Mouse (Mus musculus) right cerebral cortex, adult 2 months (tissue): ENCODE measurements around the gene Tango2.
A peak's percentile ranks its signal among the peaks of the same experiment; 100 is the strongest.

ENCODE experiments used
- DNase-seq, 2 experiments: peaks; one replicate each; pipeline ENCODE4 v3.0.0; 2021 to 2022; ENCODE audit warnings: low spot score in 2 of 2

Tango2 gene

DNA sequence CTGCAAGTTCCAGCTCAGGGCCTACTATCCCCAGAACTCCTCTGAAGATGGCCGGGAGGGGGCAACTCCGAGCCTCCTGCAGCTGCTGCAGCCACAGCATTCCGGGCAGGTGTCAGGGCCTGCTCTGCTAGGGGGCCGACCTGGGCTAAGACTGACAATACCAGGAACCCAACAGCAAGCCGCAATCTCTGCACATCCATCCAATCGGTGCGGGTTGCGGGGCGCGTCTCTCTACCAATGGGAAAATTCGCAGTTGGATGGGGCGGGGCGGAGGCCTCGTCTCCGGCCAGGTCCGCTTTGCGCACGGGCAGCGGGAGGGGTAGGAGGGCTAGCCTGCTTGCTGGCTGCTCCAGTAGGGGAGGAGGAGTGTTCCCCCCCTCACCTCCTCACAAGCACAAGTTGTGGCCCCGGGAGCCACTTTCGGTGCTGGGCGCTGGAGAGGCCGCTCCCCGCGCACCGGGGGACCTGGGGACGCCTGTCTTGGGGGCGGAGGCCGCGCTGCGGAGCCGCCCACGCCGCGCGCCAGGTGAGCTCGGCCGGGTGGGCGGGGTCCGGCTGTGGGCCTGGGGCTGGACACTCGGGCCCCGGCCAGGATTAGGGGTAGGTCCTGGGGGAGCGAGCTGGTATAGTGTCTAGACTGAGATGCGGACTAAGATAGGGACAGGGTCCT, at the start of gene Tango2, which contains the start of gene Arvcf:
TSS of gene Tango2 (minus strand) at position 173 of the 670 bp plus-strand sequence.
TSS of gene Arvcf (plus strand) at position 252 of the 670 bp plus-strand sequence.
- DNase-seq = peak; percentile 96 to 97

DNA sequence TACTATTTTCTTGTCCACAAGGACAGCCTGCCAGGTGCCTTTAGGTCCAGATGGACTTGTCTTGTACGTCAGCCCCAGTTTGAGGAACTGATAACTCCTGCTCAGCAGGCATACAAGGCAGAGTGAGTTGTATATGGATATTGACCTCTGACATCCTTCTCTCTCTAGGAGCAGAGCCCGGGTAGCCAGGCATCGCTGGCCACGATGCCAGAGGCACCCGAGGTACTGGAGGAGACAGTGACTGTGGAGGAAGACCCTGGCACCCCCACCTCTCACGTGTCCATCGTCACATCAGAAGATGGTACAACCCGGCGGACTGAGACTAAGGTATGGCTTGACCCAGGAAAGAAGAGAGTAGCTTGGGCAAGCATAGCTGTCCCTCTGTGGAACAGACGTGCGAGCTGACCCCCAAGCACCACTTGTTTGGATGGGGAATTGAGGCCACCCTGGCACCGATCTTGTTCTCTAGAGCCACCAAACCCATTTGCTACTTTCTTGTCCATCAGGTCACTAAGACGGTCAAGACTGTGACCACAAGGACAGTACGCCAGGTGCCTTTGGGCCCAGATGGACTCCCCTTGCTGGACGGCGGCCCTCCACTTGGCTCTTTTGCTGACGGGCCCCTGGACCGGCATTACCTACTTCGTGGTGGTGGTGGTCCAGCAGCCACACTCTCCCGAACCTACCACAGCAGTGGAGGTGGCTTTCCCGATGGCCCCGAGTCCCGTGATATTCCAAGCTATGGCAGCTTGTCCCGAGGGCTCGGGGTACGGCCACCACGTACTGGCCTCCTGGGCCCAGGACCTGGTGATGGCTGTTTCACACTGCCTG, 49.1 kb upstream of the Tango2 start:
- no peak for DNase-seq

DNA sequence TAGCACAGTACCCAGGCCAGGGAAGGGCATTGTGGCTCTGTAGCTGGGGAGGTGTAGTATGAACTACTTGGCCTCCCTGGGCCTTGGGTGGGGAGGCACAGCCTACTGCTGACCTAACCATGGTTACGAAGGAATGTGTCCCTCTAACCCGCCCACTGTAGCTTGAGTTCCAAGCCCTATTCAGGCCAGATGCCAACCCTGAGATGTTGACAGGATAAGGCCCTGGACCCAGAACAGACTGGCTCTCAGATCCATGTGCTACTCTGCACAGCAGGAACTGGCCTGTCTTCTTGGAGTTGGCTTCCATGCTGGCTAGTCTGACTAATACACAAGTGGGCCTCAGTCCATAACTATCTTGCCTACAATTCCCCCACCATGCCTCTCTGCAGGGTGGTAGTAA, 48.3 kb upstream of the Tango2 start:
- DNase-seq = no peak

DNA sequence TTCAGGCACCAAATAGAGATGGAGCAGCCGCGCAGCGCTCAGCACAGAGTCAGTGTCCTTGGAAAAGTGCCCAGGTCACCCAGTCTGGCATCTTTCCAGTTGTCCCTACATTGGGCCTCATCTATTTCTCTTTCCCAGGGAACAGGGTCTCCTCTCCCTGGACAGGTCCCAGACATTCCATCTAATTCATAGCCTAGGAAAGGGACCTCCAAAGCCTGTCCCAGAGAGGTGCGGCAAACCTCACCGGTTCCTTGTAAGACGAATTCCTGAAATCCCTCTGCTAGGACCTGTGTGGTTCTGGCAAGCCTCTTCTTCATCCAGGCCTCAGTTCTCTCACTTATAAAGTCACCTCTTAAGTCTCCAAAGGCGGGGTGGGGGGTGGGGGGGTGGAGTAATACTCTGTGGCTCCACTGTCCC, 47.7 kb upstream of the Tango2 start:
- no peak for DNase-seq

DNA sequence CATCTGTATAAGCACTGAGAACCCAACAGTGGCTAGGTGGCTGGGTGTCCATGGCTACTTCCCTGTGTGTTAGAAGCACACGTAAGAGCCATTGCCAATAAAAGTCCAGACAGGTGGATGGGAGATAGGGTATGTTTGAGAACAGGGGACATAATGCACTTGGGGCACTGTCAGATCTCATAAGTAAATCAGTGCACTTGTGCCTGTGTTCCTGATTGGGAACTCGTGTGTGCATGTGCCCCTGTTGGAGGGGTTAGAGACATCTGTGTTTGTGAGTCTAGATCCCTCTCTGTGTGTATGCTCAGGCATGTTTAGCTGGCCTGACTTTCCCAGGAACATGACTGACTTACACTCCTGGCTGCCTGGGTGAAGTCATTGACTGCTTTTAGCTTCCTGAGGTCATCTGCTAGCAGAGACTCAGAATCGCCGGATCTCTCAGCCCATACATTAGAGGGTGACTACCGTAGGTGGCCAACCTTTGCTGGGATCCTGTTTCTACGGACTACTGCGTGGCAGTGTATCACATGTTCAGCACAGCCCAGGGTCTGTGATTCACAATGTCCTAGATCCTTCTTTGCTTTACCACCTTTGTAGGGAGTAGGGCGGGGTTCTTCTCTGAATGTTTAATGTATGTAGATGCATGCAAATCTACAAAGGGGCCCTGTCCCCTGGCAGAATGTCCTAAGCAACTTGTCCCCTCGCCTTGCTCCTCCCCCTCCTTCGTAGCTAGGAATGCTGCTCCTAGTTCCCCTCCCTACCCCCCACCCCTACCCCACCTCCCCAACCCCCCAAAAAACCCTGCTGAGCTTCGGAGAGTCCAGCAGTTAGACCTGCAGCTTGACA, 47.1 kb upstream of the Tango2 start:
- DNase-seq = no peak

DNA sequence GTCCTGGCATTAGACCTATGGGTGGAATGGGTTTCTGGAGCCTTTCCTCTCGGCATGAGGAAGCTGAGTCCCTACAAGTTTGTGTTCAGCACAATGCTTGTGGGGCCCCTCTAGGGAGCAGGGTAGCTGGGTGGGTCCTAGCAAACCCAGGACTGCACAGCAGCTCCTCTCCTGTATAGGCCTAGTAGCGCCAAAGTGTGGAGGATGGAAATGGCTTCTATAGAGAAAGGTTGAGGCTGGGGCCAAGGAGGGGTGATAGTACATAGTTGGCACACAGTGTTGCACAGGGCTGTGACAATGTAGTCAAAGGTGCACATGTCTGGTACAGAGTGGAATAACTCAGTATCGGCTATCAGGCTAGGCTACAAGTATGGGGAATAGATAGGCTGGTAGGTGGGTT, 46.2 kb upstream of the Tango2 start:
- DNase-seq = no peak

DNA sequence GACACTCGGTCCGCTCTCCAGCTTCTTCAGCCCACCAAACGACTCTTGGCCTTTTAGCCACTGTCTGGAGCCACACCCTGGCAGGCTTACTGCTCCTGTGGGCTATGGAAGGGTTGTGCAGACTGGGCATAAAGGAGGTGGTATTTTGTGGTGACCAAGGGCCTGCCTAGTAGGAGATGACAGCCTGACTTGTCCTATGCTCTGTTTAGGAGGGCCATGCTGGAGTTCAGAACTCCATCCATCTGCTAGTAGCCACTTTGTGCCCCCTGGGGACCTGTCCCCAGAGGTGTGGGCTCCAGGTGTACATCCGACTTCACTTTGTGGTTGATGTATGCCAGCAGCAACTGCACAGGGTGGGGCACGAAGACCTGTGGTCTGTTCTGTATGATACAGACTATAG, 45.7 kb upstream of the Tango2 start:
- DNase-seq = no peak

DNA sequence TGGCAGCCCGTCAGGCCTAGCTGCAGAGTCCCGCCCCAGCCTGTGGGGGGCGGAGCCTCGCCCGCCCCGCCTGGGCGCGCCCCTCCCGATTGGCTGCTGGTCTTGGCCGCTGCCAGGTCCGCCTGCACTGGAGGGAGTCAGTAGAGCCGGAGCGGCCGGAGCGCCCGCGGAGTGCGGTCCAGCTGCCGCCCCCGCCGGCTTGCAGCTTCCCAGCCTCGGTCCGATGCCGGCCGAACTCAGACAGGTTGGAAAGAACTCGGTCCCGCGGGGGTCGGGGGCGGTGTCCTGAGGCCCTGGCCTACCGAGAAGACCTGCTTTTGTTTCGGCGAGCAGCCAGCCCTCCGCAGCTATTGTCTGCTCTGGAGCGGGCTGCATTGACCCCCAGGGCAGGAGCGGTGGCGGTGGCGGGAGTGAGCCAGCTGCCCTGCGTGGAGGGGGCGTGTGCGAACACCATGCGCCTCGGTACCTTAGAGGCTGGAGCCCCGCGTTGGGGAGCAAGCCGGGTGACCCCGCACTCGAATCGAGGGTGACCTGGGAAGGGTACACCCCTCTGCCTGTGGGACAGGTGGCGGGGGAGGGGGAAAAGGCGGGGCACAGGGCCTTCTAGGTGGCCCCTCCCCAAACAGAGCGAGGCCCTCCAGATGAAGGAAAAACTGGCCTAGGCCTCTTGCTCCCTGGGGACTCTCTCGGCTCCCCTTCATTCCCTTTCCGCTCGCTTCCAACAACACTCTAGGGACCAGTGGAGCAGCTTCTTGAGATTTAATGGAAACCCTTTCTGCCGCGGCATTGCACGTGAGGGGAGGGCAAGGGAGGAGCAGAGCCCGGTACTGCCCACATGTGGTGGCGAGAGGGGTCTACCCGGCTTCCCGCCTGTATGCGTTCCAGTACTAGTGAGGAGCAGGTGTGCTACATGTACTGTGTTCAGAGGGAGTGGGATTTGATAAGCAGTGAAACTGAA, 44.8 kb upstream of the Tango2 start:
- peak in 1 of 2 experiments; percentile 63 for DNase-seq

DNA sequence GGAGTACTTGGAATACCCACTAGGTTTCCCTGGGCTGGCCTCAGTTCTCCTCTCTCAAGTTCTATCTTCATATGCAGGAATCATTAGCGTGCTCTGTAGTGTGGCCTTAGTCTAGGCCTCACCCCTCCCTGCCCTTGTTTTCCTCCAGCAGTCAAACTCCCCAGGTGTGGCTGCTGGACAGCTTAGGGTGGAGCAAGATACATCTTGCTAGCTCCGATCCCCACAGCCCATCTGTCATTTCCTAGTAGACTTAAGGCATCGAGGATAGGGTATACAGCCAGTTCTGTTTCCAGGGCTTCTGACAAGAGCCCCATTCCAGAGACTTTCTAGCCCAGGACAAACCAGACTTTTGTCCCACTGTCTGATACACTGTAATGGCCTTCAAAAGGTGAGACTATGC, 43.8 kb upstream of the Tango2 start:
- no peak for DNase-seq

DNA sequence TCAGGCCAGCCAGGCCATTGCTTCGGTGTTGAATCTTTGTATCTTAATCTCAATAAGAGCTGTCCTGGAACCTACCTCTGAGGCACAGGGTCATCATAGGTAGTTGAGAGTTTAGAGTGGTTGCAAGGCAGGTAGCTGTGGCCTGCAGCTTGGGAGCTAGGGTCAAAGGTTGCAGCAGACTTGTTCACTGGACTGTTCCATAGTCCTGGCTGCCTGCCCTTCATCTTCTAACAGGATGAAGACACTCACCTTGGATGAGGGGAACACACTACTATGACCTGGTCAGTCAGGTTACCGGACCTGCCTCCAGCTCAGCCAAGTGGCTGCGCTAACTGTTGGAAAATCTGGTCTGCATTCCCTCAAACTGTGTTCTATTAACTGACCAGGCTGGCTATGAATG, 43.2 kb upstream of the Tango2 start:
- DNase-seq = no peak

DNA sequence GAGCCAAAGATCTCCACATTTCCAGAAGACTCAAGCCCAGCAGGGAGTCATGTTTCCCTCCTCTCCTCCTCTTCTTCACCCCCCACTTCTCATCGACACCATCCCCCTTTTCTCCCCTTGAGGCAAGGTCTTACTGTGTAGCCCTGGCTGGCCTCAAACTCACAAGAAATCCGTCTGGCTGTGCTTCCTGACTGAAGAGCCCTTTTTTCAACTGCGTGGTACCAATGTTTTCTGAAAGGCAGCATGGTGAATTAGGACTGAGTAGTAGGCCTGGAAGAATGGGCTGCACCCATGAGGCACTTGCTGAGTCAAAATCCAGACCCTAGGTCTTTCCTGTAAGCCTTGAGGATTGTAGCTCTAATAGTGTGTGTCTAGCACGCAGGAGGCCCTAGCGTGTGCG, 42.5 kb upstream of the Tango2 start:
- no peak for DNase-seq

DNA sequence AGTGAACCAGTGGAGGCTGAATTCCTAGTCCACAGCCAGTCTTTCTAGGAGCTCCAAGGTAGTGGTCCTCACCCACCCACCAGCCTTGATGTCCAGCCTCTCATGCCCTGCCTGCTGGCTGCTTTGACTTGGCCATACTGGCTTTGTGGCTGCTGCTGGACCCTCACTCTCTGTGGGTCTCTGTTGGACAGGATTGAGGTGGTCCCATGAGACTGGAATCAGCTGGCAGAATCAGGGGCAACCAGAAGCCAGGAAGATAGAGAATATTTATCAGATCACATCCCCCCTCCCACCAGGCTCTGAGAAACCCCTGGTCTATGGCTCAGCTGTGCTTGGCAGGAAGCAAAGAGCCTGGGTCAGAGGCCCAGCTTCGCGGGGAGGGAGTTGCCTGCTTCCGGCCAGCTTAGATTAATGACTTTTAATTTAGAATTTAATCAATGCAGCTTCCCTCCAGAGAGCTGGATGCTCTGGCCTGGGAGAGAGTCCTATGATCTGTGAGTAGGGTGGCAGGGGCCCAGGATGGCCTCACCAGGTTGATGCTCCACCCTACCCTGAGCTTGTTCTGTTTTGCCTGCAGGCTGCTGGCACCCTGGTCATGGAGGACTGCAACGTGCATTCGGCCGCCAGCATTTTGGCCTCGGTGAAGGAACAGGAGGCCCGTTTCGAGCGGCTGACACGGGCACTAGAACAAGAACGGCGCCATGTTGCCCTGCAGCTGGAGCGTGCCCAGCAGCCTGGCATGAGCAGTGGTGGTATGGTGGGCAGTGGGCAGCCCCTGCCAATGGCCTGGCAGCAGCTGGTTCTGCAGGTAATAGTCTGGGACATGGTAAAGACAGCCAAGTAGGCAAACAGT, 40.9 kb upstream of the Tango2 start:
- DNase-seq = no peak

DNA sequence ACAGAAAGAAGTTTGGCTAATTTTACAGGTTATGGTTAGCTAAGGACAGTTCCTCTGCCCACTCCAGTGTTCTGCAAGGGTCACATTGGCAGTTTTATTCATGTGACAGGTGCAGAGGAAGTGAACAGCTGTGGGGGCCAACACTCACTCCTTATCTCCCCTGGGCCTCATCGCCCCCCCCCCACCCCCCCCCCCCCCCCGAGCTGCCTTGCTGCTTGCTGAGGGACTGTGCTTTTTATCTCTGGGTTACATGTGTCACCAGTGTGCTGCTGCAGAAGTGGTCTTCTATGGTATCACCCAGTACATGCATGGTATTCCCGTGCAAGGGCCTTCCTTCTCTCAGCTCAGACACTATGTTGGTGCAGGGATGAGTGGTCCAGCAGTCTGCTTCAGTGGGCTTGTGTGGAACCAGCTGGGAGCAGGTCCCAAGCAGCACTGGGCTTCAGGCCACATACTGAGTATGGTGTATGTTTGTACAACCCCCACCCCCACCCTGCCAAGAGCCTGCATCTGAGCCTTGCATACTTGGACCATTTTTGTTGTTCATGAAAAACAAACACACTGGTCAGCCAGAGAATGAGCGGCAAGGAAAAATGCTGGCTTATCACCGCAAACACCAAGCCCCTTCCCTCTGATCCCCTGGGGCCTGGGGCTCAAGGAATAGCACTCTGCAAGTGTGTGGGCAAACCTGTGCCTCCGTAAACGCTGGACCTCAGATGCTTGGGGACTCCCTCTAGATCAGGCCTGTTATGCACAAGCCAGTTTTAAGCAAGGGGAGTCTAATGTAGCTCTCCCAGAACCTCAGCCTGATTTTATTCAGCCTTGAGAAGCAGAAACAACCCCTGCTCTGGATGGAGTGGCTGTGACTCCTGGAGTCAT, 40.0 kb upstream of the Tango2 start:
- DNase-seq = no peak

DNA sequence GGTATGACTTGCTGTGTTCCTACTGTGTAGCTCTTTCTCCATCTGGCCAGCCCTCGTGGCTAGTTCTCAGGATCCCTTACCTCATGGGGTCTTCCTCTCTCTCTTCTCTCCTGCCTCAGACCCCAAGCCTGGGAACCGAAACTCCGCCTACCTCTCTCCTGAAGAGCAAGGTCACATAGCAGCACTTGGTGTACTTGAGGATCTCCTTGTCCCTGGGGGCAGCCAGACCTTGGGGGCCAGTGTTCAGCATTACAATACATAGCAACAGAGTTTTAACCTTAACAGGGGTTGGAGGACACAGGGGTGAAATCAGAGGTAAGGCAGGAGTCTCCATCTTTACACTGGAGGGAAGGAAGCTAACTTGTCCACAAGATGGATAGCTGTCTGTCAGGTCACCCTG, 39.1 kb upstream of the Tango2 start:
- DNase-seq = no peak

DNA sequence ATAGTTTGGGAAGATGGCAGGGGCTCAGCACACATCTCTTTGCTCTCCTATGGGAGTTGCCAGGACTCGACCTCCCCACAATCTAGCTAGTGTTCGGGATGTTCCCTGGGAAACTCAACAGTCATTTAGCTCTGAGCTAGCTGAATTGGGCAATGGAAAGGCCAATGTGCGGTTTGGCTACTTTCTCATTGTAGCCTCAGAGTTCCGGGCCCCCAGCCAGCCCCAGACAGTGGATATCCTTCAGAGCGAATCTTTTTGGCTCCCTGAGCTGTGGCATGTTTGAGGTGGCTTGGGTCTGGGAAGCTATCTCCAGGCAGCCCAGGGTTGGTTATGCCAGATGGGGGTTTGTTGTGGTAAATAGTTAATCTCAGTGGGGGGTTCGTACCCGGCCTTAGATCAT, 38.5 kb upstream of the Tango2 start:
- DNase-seq = no peak

DNA sequence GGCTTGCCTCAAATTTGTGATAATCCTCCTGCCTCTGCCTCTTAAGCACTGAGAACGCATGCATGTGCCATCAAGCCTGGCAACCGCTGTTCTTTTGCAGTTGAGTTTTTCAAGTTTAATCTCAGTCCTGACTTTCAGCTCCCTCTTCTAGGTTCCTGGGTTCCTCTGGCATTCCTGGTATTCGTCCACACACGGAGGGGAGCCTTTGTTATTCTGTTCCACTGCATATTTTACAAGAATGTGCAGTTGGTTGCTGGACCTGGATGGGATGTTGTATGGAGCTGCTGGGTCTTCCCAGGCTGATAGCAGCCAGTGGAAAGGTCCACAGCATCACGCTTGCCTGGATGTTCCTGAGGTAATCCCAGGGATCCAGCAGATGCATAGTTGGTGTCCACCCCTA, 37.5 kb upstream of the Tango2 start:
- DNase-seq = no peak

DNA sequence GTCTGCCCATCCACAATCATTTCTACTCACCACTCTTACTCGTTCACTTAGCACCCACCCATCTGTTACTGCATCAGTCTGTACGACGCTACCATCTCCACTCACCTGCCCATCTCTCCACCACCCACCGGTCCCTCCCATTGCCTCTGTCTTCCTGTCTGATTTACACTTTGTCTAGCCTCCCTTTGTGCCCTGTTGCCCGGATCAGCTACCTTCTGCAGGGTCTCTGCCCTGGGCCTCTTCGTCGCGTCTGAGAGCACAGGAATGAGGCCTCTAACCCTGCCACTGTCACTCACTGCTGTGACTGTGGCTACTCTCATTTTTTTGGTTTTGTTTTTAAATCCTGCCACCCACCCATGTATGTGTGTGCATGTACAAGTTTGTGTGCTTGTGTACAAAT, 36.8 kb upstream of the Tango2 start:
- DNase-seq = no peak

DNA sequence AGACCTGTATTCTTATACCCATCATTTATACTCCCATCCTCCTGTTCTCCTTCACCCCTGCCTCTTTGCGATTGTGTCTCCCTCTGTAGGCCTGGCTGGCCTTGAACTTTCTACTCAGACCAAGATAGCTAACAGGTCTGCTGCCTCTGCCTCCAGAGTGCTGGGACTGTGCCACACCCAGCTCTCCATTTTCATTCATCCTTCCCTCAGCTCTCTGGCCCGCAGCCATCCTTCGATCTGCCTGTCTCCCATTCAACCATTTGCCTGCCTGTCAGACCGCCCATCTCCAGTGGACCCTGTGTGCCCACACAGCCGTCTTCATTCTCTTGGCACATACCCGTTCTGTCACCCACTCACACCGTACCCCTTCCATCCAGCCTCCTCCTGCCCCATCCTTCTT, 36.3 kb upstream of the Tango2 start:
- no peak for DNase-seq

DNA sequence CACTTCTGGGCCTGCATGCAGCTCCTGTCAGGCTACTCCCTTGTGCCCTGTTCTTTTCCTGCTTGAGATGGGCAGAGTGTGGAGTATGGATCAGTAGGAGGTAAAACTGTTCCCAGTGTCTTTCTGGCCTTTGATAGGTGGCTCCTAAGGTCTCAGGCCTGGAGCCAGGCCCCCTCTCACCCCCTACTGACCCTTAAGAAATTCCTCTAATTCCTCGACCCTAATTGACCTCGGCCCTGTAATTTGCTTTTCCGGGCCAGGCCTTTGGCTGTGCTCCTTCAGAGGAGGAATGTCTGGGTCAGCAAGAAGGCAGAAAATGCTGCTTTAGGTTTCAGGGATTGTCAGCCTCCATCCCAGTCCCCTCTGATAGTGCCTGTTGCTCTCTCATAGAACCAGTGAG, 35.9 kb upstream of the Tango2 start:
- DNase-seq = no peak
